Mouse (Mus musculus) gastrocnemius, postnatal 25 days (tissue): ENCODE measurements around the gene Trpt1. TPM values are rescaled to one million over a fixed set of nuclear protein-coding genes. Genes with fewer than 3 reads are reported as not detected.

ENCODE experiments used
- DNase-seq: peaks from one replicate; pipeline ENCODE4 v3.0.0; 2022
- long read RNA-seq, 2 experiments: library from polyadenylated mRNA; stranded (forward); transcript quantifications; one replicate each; pipeline ENCODE4 v2.0.0; 2021
- total RNA-seq, 2 experiments: library from RNA; stranded (reverse); gene quantifications; 1 replicate in 1 of 2; 2 replicates in 1 of 2; pipeline ENCODE4 v1.2.3; 2021

The Trpt1 gene
- total RNA-seq = 10 to 100 TPM; 21.5 to 24.5 TPM
- long read RNA-seq, experiment 1, transcript Trpt1-201 (7 exons, 1,103 nt) = major isoform, 5 of 24 reads
- long read RNA-seq, experiment 1, partial matches to known transcripts = 9 of 24 reads
- long read RNA-seq, experiment 1, other reads (novel, unspliced or antisense) = 6 of 24 reads
- long read RNA-seq, experiment 2, transcript Trpt1-201 (7 exons, 1,103 nt) = major isoform, 6 of 18 reads
- long read RNA-seq, experiment 2, partial matches to known transcripts = 4 of 18 reads
- long read RNA-seq, experiment 2, other reads (novel, unspliced or antisense) = 5 of 18 reads

- peak; percentile 88 for DNase-seq
These were observed at the start of gene Trpt1, which contains the start of gene Nudt22 for GRCm38 (mm10) chr19:6996006-6996405. TSS of gene Trpt1 (plus strand) at chr19:6996131. TSS of gene Nudt22 (minus strand) at chr19:6996117.

- DNase-seq = no peak
These were observed 48.2 kb upstream of the Trpt1 start for GRCm38 (mm10) chr19:6947742-6948141.

- no peak for DNase-seq
These were observed 47.7 kb upstream of the Trpt1 start for GRCm38 (mm10) chr19:6948186-6948585.

GRCm38 (mm10) chr19:6949532-6949931 is 46.4 kb upstream of the Trpt1 start:
- no peak for DNase-seq

- no peak for DNase-seq
These were observed 46.0 kb upstream of the Trpt1 start for GRCm38 (mm10) chr19:6949951-6950350.

- peak; percentile 50 for DNase-seq
These were observed 45.2 kb upstream of the Trpt1 start for GRCm38 (mm10) chr19:6950613-6951153.

- peak; percentile 96 for DNase-seq
These were observed 44.5 kb upstream of the Trpt1 start for GRCm38 (mm10) chr19:6951381-6951968.

- peak; percentile 85 for DNase-seq
These were observed 43.8 kb upstream of the Trpt1 start for GRCm38 (mm10) chr19:6951994-6952711.

GRCm38 (mm10) chr19:6952712-6953037 is 43.3 kb upstream of the Trpt1 start:
- peak; percentile 52 for DNase-seq

GRCm38 (mm10) chr19:6954046-6954445 is 41.9 kb upstream of the Trpt1 start:
- DNase-seq = no peak

- DNase-seq = no peak
These were observed 40.5 kb upstream of the Trpt1 start for GRCm38 (mm10) chr19:6955424-6955823.

- no peak for DNase-seq
These were observed 39.5 kb upstream of the Trpt1 start for GRCm38 (mm10) chr19:6956461-6956860.

GRCm38 (mm10) chr19:6968491-6969271 is 27.2 kb upstream of the Trpt1 start:
- no peak for DNase-seq

GRCm38 (mm10) chr19:6969291-6969664 is 26.7 kb upstream of the Trpt1 start:
- DNase-seq = no peak

- DNase-seq = peak; percentile 82
These were observed 26.1 kb upstream of the Trpt1 start for GRCm38 (mm10) chr19:6969665-6970381.

GRCm38 (mm10) chr19:6970460-6971085 is 25.4 kb upstream of the Trpt1 start:
- DNase-seq = no peak

- no peak for DNase-seq
These were observed 24.3 kb upstream of the Trpt1 start for GRCm38 (mm10) chr19:6971644-6972043.

GRCm38 (mm10) chr19:6972247-6972917 is 23.5 kb upstream of the Trpt1 start:
- DNase-seq = no peak

GRCm38 (mm10) chr19:6973581-6974190 is 22.2 kb upstream of the Trpt1 start:
- no peak for DNase-seq
